Mouse (Mus musculus): ENCODE measurements around the gene Art3.

DNA sequence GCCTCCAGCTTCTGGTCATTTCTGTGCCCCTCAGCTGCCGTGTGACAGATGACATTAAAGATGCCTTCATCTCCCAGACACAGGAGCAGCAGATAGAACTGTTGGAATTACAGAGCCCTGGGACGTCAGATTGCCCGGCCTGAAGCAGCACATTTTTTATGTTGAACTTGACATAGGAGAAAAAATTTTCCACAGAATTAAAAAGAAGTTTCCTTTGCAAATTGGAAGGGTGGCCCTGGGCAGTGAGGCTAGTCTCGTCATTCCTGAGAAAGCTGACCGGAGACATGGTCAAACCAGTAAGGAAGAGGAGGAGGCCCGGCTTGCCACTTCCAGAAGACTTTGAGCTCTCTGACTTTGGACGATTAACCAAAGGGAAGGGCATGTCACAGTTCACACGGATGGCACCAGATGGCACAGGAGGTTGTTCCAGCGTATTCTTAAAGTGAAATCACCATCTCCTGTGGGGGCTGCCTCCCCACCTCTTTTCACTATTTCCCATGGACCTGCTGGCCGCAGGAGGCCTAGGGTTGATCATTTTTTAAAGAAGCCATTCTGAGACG is 33.6 kb downstream of the Art3 start:
- TF ChIP-seq CTCF (IDR thresholded peaks at IDR 0.05; ENCODE audit: control insufficient read depth, insufficient read depth, insufficient read length) (no peak), CEBPB (IDR thresholded peaks at IDR 0.05; ENCODE audit: low read depth) (no peak)

Measured in C2C12 (cell line).